In genomic region chr10:21237000-21237399, GRCm38 (mm10) we compare ENCODE assay signal across 16 mouse cellular contexts.
"Had no signal": no experiment of that assay in that cellular context is flagged by ENCODE, and none has a peak within 500 bp of the region (broad histone marks: within the 10 kb centered on the region; RNA-seq: fewer than 3 reads in every experiment).

No protein-coding gene starts in this region.

- H3K36me3 ChIP-seq: limb, embryonic 12.5 days; limb, embryonic 15.5 days; midbrain, embryonic 12.5 days; neural tube, embryonic 13.5 days; stomach, embryonic 15.5 days had no signal

- DNase-seq: kidney, adult 18-20 months; kidney, adult 9 months; kidney, postnatal 14 days; kidney, postnatal 4 days; left cerebral cortex, postnatal 4 days; lung, adult 2 months; lung, postnatal 14 days; lung, postnatal 4 days had no signal

- H3K27ac ChIP-seq: limb, embryonic 12.5 days; limb, embryonic 15.5 days; midbrain, embryonic 12.5 days; neural tube, embryonic 13.5 days; stomach, embryonic 15.5 days had no signal

- H3K27me3 ChIP-seq: limb, embryonic 12.5 days; limb, embryonic 15.5 days; midbrain, embryonic 12.5 days; neural tube, embryonic 13.5 days; stomach, embryonic 15.5 days had no signal

- H3K9me3 ChIP-seq: limb, embryonic 12.5 days; limb, embryonic 15.5 days; midbrain, embryonic 12.5 days; neural tube, embryonic 13.5 days; stomach, embryonic 15.5 days had no signal

- H3K4me1 ChIP-seq: limb, embryonic 15.5 days; midbrain, embryonic 12.5 days; neural tube, embryonic 13.5 days; stomach, embryonic 15.5 days had no signal

- H3K4me2 ChIP-seq: limb, embryonic 12.5 days; limb, embryonic 15.5 days; liver, embryonic 11.5 days; midbrain, embryonic 12.5 days; neural tube, embryonic 13.5 days; stomach, embryonic 15.5 days had no signal

- H3K4me3 ChIP-seq: limb, embryonic 12.5 days; limb, embryonic 15.5 days; midbrain, embryonic 12.5 days; neural tube, embryonic 13.5 days; stomach, embryonic 15.5 days had no signal

- H3K9ac ChIP-seq: limb, embryonic 12.5 days; limb, embryonic 15.5 days; midbrain, embryonic 12.5 days; neural tube, embryonic 13.5 days; stomach, embryonic 15.5 days had no signal

- ATAC-seq: inflammation-experienced regulatory T-cells, adult 6 months; intestine, embryonic 16.5 days had no signal
